Mouse (Mus musculus) lung, adult 2 months (tissue): Measurements from ENCODE around the gene Adamts14. TPM values are rescaled to one million over a fixed set of nuclear protein-coding genes. Genes with fewer than 3 reads are reported as not detected.

Source experiments
- DNase-seq: peaks from one replicate; pipeline ENCODE4 v3.0.0; 2022
- H3K4me1 ChIP-seq: fragments of 200-500 bp; 2 replicates; pipeline ENCODE4 v1.6.1; 2011; ENCODE audit warnings: low read length; ENCODE audit not compliant: control insufficient read depth, insufficient read depth
- H3K4me3 ChIP-seq: fragments of 200-500 bp; replicated peaks from 2 replicates; pipeline ENCODE3; 2011; ENCODE audit warnings: low read depth, mild to moderate bottlenecking, control low read depth, low read length; ENCODE audit errors: extremely low read depth
- CTCF ChIP-seq: fragments of 200-500 bp; IDR thresholded peaks from 2 replicates; pipeline ENCODE4 v1.5.1; 2011; ENCODE audit warnings: mild to moderate bottlenecking, low read length, control low read depth; ENCODE audit not compliant: insufficient read depth
- POLR2A ChIP-seq: fragments of 200-500 bp; IDR thresholded peaks from 2 replicates; pipeline ENCODE4 v1.6.1; 2011; ENCODE audit warnings: low read depth, mild to moderate bottlenecking, control low read depth, low read length, borderline replicate concordance; ENCODE audit errors: extremely low read depth
- WGBS: fragments of 180-500 bp; shearing (Covaris S2); methylation state at CpG from one replicate; pipeline ENCODE4 v1.1.7; 2018; 5-methylcytosine and 5-hydroxymethylcytosine counted together
- polyA plus RNA-seq: library from polyadenylated mRNA; depleted of rRNA; stranded (reverse); fragments of >200 nt; gene quantifications from 2 replicates; pipeline ENCODE4 v1.2.3, GENCODE M21; 2012

Adamts14 gene
- polyA plus RNA-seq, 1 experiment = 3.6 TPM

- no peak for TF ChIP-seq POLR2A
- no peak for TF ChIP-seq CTCF
- Histone ChIP-seq H3K4me1 (no peaks in the 10 kb centered on the region), H3K4me3 (no peak within 1 kb of the TSS)
- DNase-seq = no peak
- 58% methylated on average over 3 of the region's 3 CpGs for WGBS
These were observed 101.6 kb downstream of the Adamts14 start, which contains the start of gene Tbata for GRCm38 (mm10) chr10:61171654-61172053. Gene Tbata (plus strand): TSS chr10:61171954.

- 55% methylated on average over 2 of the region's 2 CpGs for WGBS
These were observed 104.8 kb downstream of the Adamts14 start for GRCm38 (mm10) chr10:61168393-61168792.

GRCm38 (mm10) chr10:61167333-61168096, 105.7 kb downstream of the Adamts14 start:
- 43% methylated on average over 9 of the region's 9 CpGs for WGBS
- H3K4me3 ChIP-seq = no peak overlapping the region
- no peak for DNase-seq
- no peak for TF ChIP-seq CTCF
- no peak for TF ChIP-seq POLR2A
- H3K4me1 ChIP-seq = no peaks in the 10 kb centered on the region

More at GRCm38 (mm10) chr10:61168393-61168792, 104.8 kb downstream of the Adamts14 start:
- no peak overlapping the region for H3K4me3 ChIP-seq
- no peak for TF ChIP-seq POLR2A
- TF ChIP-seq CTCF = no peak
- DNase-seq = no peak
- H3K4me1 ChIP-seq = no peaks in the 10 kb centered on the region

GRCm38 (mm10) chr10:61162366-61162765, 110.9 kb downstream of the Adamts14 start:
- no peak overlapping the region for H3K4me3 ChIP-seq
- no peak for TF ChIP-seq CTCF
- TF ChIP-seq POLR2A = no peak
- H3K4me1 ChIP-seq = no peaks in the 10 kb centered on the region
- DNase-seq = no peak
- 60% methylated on average over 3 of the region's 3 CpGs for WGBS

- DNase-seq = no peak
- TF ChIP-seq CTCF (no peak), POLR2A (no peak)
- 62% methylated on average over 4 of the region's 4 CpGs for WGBS
These were observed 112.6 kb downstream of the Adamts14 start for GRCm38 (mm10) chr10:61160671-61161070.

GRCm38 (mm10) chr10:61160089-61160488, 113.1 kb downstream of the Adamts14 start:
- Histone ChIP-seq H3K4me1 (no peaks in the 10 kb centered on the region), H3K4me3 (no peak overlapping the region)
- TF ChIP-seq POLR2A (no peak), CTCF (no peak)
- WGBS = 61% methylated on average over 7 of the region's 7 CpGs
- DNase-seq = no peak

More at GRCm38 (mm10) chr10:61160671-61161070, 112.6 kb downstream of the Adamts14 start:
- Histone ChIP-seq H3K4me3 (no peak overlapping the region), H3K4me1 (no peaks in the 10 kb centered on the region)

- TF ChIP-seq CTCF (no peak), POLR2A (no peak)
- H3K4me1 ChIP-seq = no peaks in the 10 kb centered on the region
- no peak for DNase-seq
- H3K4me3 ChIP-seq = no peak overlapping the region
- 55% methylated on average over 3 of the region's 3 CpGs for WGBS
These were observed 114.6 kb downstream of the Adamts14 start for GRCm38 (mm10) chr10:61158594-61158993.

- Histone ChIP-seq H3K4me3 (no peak overlapping the region), H3K4me1 (no peaks in the 10 kb centered on the region)
- WGBS = 86% methylated on average over 2 of the region's 2 CpGs
- no peak for TF ChIP-seq POLR2A
- TF ChIP-seq CTCF = no peak
- no peak for DNase-seq
These were observed 116.8 kb downstream of the Adamts14 start for GRCm38 (mm10) chr10:61156453-61156852.

- DNase-seq = no peak
- WGBS = 75% methylated on average over 3 of the region's 3 CpGs
- no peak overlapping the region for H3K4me3 ChIP-seq
- H3K4me1 ChIP-seq = no peaks in the 10 kb centered on the region
- TF ChIP-seq CTCF (no peak), POLR2A (no peak)
These were observed 117.6 kb downstream of the Adamts14 start for GRCm38 (mm10) chr10:61155611-61156010.

GRCm38 (mm10) chr10:61152131-61152530, 121.1 kb downstream of the Adamts14 start:
- Histone ChIP-seq H3K4me1 (no peaks in the 10 kb centered on the region), H3K4me3 (no peak overlapping the region)
- no peak for TF ChIP-seq CTCF
- TF ChIP-seq POLR2A = no peak
- DNase-seq = no peak
